Mouse (Mus musculus) limb, embryonic 12.5 days (tissue): Measurements from ENCODE around the gene Shisa3. TPM values are rescaled to one million over a fixed set of nuclear protein-coding genes. Genes with fewer than 3 reads are reported as not detected.

Source experiments
- ATAC-seq: fragments of 200-750 bp; cut with Nextera tagmentation; 2 replicates; pipeline ENCODE4 v1.8.0; 2017; ENCODE audit warnings: low read depth, moderate TSS enrichment; ENCODE audit not compliant: insufficient number of reproducible peaks, insufficient read depth, low FRiP score, low TSS enrichment
- H3K27ac ChIP-seq: fragments of 300-500 bp; sonication (generic); 2 replicates; pipeline ENCODE4 v1.5.1; 2016; ENCODE audit warnings: mild to moderate bottlenecking, moderate library complexity
- H3K27me3 ChIP-seq: fragments of 300-500 bp; sonication (generic); 2 replicates; pipeline ENCODE4 v1.6.1; 2016; ENCODE audit warnings: mild to moderate bottlenecking, moderate library complexity
- H3K36me3 ChIP-seq: fragments of 300-500 bp; sonication (generic); 2 replicates; pipeline ENCODE4 v1.6.1; 2016; ENCODE audit warnings: mild to moderate bottlenecking, moderate library complexity
- H3K4me1 ChIP-seq: fragments of 300-500 bp; sonication (generic); replicated peaks from 2 replicates; pipeline ENCODE4 v1.6.1; 2016
- H3K4me2 ChIP-seq: fragments of 300-500 bp; sonication (generic); 2 replicates; pipeline ENCODE4 v1.6.1; 2016; ENCODE audit warnings: mild to moderate bottlenecking, moderate library complexity
- H3K4me3 ChIP-seq: fragments of 300-500 bp; sonication (generic); replicated peaks from 2 replicates; pipeline ENCODE4 v1.5.1; 2016; ENCODE audit warnings: mild to moderate bottlenecking
- H3K9ac ChIP-seq: fragments of 300-500 bp; sonication (generic); replicated peaks from 2 replicates; pipeline ENCODE4 v1.6.1; 2016; ENCODE audit warnings: mild to moderate bottlenecking, moderate library complexity
- H3K9me3 ChIP-seq: fragments of 300-500 bp; sonication (generic); 2 replicates; pipeline ENCODE4 v1.6.1; 2016; ENCODE audit warnings: mild to moderate bottlenecking, moderate library complexity
- WGBS: fragments of 180-500 bp; shearing (Covaris S2); methylation state at CpG from one replicate; pipeline ENCODE4 v1.1.7; 2016; 5-methylcytosine and 5-hydroxymethylcytosine counted together
- polyA plus RNA-seq: library from polyadenylated mRNA; unstranded; fragments of >200 nt; fragmentation: Nextera tagmentation; extraction: Ambion mirVana; gene quantifications from 2 replicates; pipeline ENCODE4 v1.2.1, GENCODE M21; 2016

Gene Shisa3
- polyA plus RNA-seq, 1 experiment from 2014 or later = 9.2 TPM

- no peak for ATAC-seq
- 50% methylated on average over 3 of the region's 3 CpGs for WGBS
- peaks cover 21% of the 10 kb centered on the region for H3K27me3 ChIP-seq
Observed at GRCm38 (mm10) chr5:67634339-67634738, 26.7 kb downstream of the Shisa3 start.

GRCm38 (mm10) chr5:67640596-67641312, 33.1 kb downstream of the Shisa3 start:
- Histone ChIP-seq H3K4me1 (peaks cover 54% of the 10 kb centered on the region), H3K27ac (peak overlapping the region; percentile 53; the same call in 1 of the 2 replicates)

More at GRCm38 (mm10) chr5:67634339-67634738, 26.7 kb downstream of the Shisa3 start:
- Histone ChIP-seq H3K4me1 (peaks cover 35% of the 10 kb centered on the region), H3K4me3 (no peak overlapping the region), H3K36me3 (no peaks in the 10 kb centered on the region), H3K4me2 (no peak overlapping the region), H3K27ac (no peak overlapping the region), H3K9me3 (no peaks in the 10 kb centered on the region), H3K9ac (no peak overlapping the region)

GRCm38 (mm10) chr5:67641406-67642120, 33.9 kb downstream of the Shisa3 start:
- Histone ChIP-seq H3K4me3 (no peak overlapping the region), H3K9me3 (no peaks in the 10 kb centered on the region), H3K36me3 (no peaks in the 10 kb centered on the region), H3K27ac (no peak overlapping the region), H3K9ac (no peak overlapping the region), H3K4me1 (peaks cover 62% of the 10 kb centered on the region), H3K27me3 (peaks cover 42% of the 10 kb centered on the region), H3K4me2 (peak overlapping the region; percentile 15)
- WGBS = 6% methylated on average over 8 of the region's 8 CpGs
- no peak for ATAC-seq

More at GRCm38 (mm10) chr5:67640596-67641312, 33.1 kb downstream of the Shisa3 start:
- peak; percentile 9; the same call in 1 of the 2 replicates for ATAC-seq
- peak overlapping the region; percentile 15 for H3K4me2 ChIP-seq
- 20% methylated on average over 8 of the region's 8 CpGs for WGBS
- H3K36me3 ChIP-seq = no peaks in the 10 kb centered on the region
- no peak overlapping the region for H3K9ac ChIP-seq
- no peaks in the 10 kb centered on the region for H3K9me3 ChIP-seq
- no peak overlapping the region for H3K4me3 ChIP-seq
- peaks cover 42% of the 10 kb centered on the region for H3K27me3 ChIP-seq

- no peak overlapping the region for H3K9ac ChIP-seq
- peaks cover 32% of the 10 kb centered on the region for H3K27me3 ChIP-seq
- 92% methylated on average over 5 of the region's 5 CpGs for WGBS
- no peak overlapping the region for H3K4me3 ChIP-seq
- ATAC-seq = no peak
- H3K27ac ChIP-seq = no peak overlapping the region
- H3K4me1 ChIP-seq = peaks cover 57% of the 10 kb centered on the region
- no peak overlapping the region for H3K4me2 ChIP-seq
- no peaks in the 10 kb centered on the region for H3K9me3 ChIP-seq
- H3K36me3 ChIP-seq = no peaks in the 10 kb centered on the region
Observed at GRCm38 (mm10) chr5:67643537-67644255, 36.0 kb downstream of the Shisa3 start.

- ATAC-seq = 0 out of 2 replicates have a peak, but pooled peaks have one; percentile 61
- H3K4me3 ChIP-seq = no peak overlapping the region
- H3K9me3 ChIP-seq = no peaks in the 10 kb centered on the region
- H3K9ac ChIP-seq = no peak overlapping the region
- no peak overlapping the region for H3K27ac ChIP-seq
- H3K4me2 ChIP-seq = peak overlapping the region; percentile 27
- 35% methylated on average over 20 of the region's 20 CpGs for WGBS
- peaks cover 36% of the 10 kb centered on the region for H3K27me3 ChIP-seq
- H3K4me1 ChIP-seq = peaks cover 30% of the 10 kb centered on the region
- H3K36me3 ChIP-seq = no peaks in the 10 kb centered on the region
Observed at GRCm38 (mm10) chr5:67646756-67647529, 39.3 kb downstream of the Shisa3 start.

GRCm38 (mm10) chr5:67647568-67647967, 39.9 kb downstream of the Shisa3 start:
- H3K9me3 ChIP-seq = no peaks in the 10 kb centered on the region

GRCm38 (mm10) chr5:67649156-67649555, 41.5 kb downstream of the Shisa3 start:
- Histone ChIP-seq H3K4me2 (no peak overlapping the region), H3K4me3 (no peak overlapping the region), H3K27me3 (peaks cover 24% of the 10 kb centered on the region), H3K4me1 (peaks cover 21% of the 10 kb centered on the region), H3K27ac (no peak overlapping the region), H3K9me3 (no peaks in the 10 kb centered on the region), H3K9ac (no peak overlapping the region), H3K36me3 (no peaks in the 10 kb centered on the region)
- 94% methylated on average over 4 of the region's 4 CpGs for WGBS
- no peak for ATAC-seq

More at GRCm38 (mm10) chr5:67647568-67647967, 39.9 kb downstream of the Shisa3 start:
- no peak overlapping the region for H3K9ac ChIP-seq
- no peaks in the 10 kb centered on the region for H3K36me3 ChIP-seq
- no peak overlapping the region for H3K4me3 ChIP-seq
- H3K4me2 ChIP-seq = no peak overlapping the region
- peaks cover 32% of the 10 kb centered on the region for H3K27me3 ChIP-seq
- H3K27ac ChIP-seq = no peak overlapping the region
- peaks cover 23% of the 10 kb centered on the region for H3K4me1 ChIP-seq
- WGBS = 81% methylated on average over 21 of the region's 21 CpGs
- ATAC-seq = no peak

GRCm38 (mm10) chr5:67650021-67650420, 42.3 kb downstream of the Shisa3 start:
- Histone ChIP-seq H3K9me3 (no peaks in the 10 kb centered on the region), H3K4me3 (no peak overlapping the region), H3K9ac (no peak overlapping the region), H3K4me1 (peaks cover 22% of the 10 kb centered on the region), H3K27me3 (peaks cover 18% of the 10 kb centered on the region), H3K36me3 (no peaks in the 10 kb centered on the region), H3K4me2 (no peak overlapping the region), H3K27ac (no peak overlapping the region)
- ATAC-seq = no peak
- WGBS = 92% methylated on average over 5 of the region's 5 CpGs

- Histone ChIP-seq H3K9ac (no peak overlapping the region), H3K4me3 (no peak overlapping the region), H3K4me1 (peaks cover 9% of the 10 kb centered on the region), H3K36me3 (no peaks in the 10 kb centered on the region), H3K4me2 (no peak overlapping the region), H3K9me3 (no peaks in the 10 kb centered on the region), H3K27ac (no peak overlapping the region), H3K27me3 (peaks cover 17% of the 10 kb centered on the region; the same call in 1 of the 2 replicates)
- WGBS = 77% methylated on average over 4 of the region's 4 CpGs
- no peak for ATAC-seq
Observed at GRCm38 (mm10) chr5:67652468-67652867, 44.8 kb downstream of the Shisa3 start.

- 87% methylated on average over 3 of the region's 3 CpGs for WGBS
- peaks cover 8% of the 10 kb centered on the region for H3K4me1 ChIP-seq
- H3K36me3 ChIP-seq = no peaks in the 10 kb centered on the region
- H3K27ac ChIP-seq = no peak overlapping the region
- peaks cover 19% of the 10 kb centered on the region; the same call in 1 of the 2 replicates for H3K27me3 ChIP-seq
- H3K9me3 ChIP-seq = no peaks in the 10 kb centered on the region
- ATAC-seq = no peak
- H3K9ac ChIP-seq = no peak overlapping the region
- H3K4me3 ChIP-seq = no peak overlapping the region
- H3K4me2 ChIP-seq = no peak overlapping the region
Observed at GRCm38 (mm10) chr5:67653543-67653942, 45.9 kb downstream of the Shisa3 start.
